Mouse (Mus musculus): ENCODE measurements around the gene Klk1b24. TPM values are rescaled to one million over a fixed set of nuclear protein-coding genes. Genes with fewer than 3 reads are reported as not detected.

The Klk1b24 gene
- polyA plus RNA-seq (2015; fragmentation: Illumina TruSeq; extraction: RNeasy Lipid Tissue Mini Kit (QIAGEN cat#74804); ENCODE audit: low read depth, low replicate concordance): not detected

GRCm38 (mm10) chr7:44187936-44188335 lies at the start of gene Klk1b24:
Gene Klk1b24 (plus strand): TSS chr7:44188236.

GRCm38 (mm10) chr7:44197891-44198290 lies 9.9 kb downstream of the Klk1b24 start, which contains the start of gene Klk1b3:
Gene Klk1b3 (plus strand): TSS chr7:44198191.

GRCm38 (mm10) chr7:44207135-44207534 lies 19.1 kb downstream of the Klk1b24 start, which contains the start of gene Klk1b4:
Gene Klk1b4 (plus strand): TSS chr7:44207435.

GRCm38 (mm10) chr7:44215645-44216044 lies 27.6 kb downstream of the Klk1b24 start, which contains the start of gene Klk1b5:
Gene Klk1b5 (plus strand): TSS chr7:44215945.

GRCm38 (mm10) chr7:44225076-44225475 lies 37.0 kb downstream of the Klk1b24 start, which contains the start of gene Klk1:
Gene Klk1 (plus strand): TSS chr7:44225360.

GRCm38 (mm10) chr7:44235909-44236308 lies 47.9 kb downstream of the Klk1b24 start, which contains the start of gene Gm36864:
Gene Gm36864 (plus strand): TSS chr7:44236177.

Other genes with a start within 250 kb of the Klk1b24 start
- gene Klk1b8, start 237.6 kb upstream of the Klk1b24 start, polyA plus RNA-seq (2015; fragmentation: Illumina TruSeq; extraction: RNeasy Lipid Tissue Mini Kit (QIAGEN cat#74804); ENCODE audit: low read depth, low replicate concordance): not detected
- gene Klk1b1, start 221.5 kb upstream of the Klk1b24 start, polyA plus RNA-seq (2015; fragmentation: Illumina TruSeq; extraction: RNeasy Lipid Tissue Mini Kit (QIAGEN cat#74804); ENCODE audit: low read depth, low replicate concordance): not detected
- gene Klk1b9, start 212.2 kb upstream of the Klk1b24 start, polyA plus RNA-seq (2015; fragmentation: Illumina TruSeq; extraction: RNeasy Lipid Tissue Mini Kit (QIAGEN cat#74804); ENCODE audit: low read depth, low replicate concordance): not detected
- gene Klk1b11, start 192.4 kb upstream of the Klk1b24 start, polyA plus RNA-seq (2015; fragmentation: Illumina TruSeq; extraction: RNeasy Lipid Tissue Mini Kit (QIAGEN cat#74804); ENCODE audit: low read depth, low replicate concordance): not detected
- not detected for gene Klk1b26, start 176.1 kb upstream of the Klk1b24 start, polyA plus RNA-seq (2015; fragmentation: Illumina TruSeq; extraction: RNeasy Lipid Tissue Mini Kit (QIAGEN cat#74804); ENCODE audit: low read depth, low replicate concordance)
- gene Klk1b27, start 135.9 kb upstream of the Klk1b24 start, polyA plus RNA-seq (2015; fragmentation: Illumina TruSeq; extraction: RNeasy Lipid Tissue Mini Kit (QIAGEN cat#74804); ENCODE audit: low read depth, low replicate concordance): not detected
- gene Klk1b21, start 85.9 kb upstream of the Klk1b24 start, polyA plus RNA-seq (2015; fragmentation: Illumina TruSeq; extraction: RNeasy Lipid Tissue Mini Kit (QIAGEN cat#74804); ENCODE audit: low read depth, low replicate concordance): not detected
- gene Klk1b22, start 75.6 kb upstream of the Klk1b24 start, polyA plus RNA-seq (2015; fragmentation: Illumina TruSeq; extraction: RNeasy Lipid Tissue Mini Kit (QIAGEN cat#74804); ENCODE audit: low read depth, low replicate concordance): not detected
- not detected for gene Klk1b16, start 51.5 kb upstream of the Klk1b24 start, polyA plus RNA-seq (2015; fragmentation: Illumina TruSeq; extraction: RNeasy Lipid Tissue Mini Kit (QIAGEN cat#74804); ENCODE audit: low read depth, low replicate concordance)
- not detected for gene Klk1b3, start 10.0 kb downstream of the Klk1b24 start, polyA plus RNA-seq (2015; fragmentation: Illumina TruSeq; extraction: RNeasy Lipid Tissue Mini Kit (QIAGEN cat#74804); ENCODE audit: low read depth, low replicate concordance)
- gene Klk1b4, start 19.2 kb downstream of the Klk1b24 start, polyA plus RNA-seq (2015; fragmentation: Illumina TruSeq; extraction: RNeasy Lipid Tissue Mini Kit (QIAGEN cat#74804); ENCODE audit: low read depth, low replicate concordance): not detected
- not detected for gene Klk1b5, start 27.7 kb downstream of the Klk1b24 start, polyA plus RNA-seq (2015; fragmentation: Illumina TruSeq; extraction: RNeasy Lipid Tissue Mini Kit (QIAGEN cat#74804); ENCODE audit: low read depth, low replicate concordance)
- not detected for gene Klk1, start 37.1 kb downstream of the Klk1b24 start, polyA plus RNA-seq (2015; fragmentation: Illumina TruSeq; extraction: RNeasy Lipid Tissue Mini Kit (QIAGEN cat#74804); ENCODE audit: low read depth, low replicate concordance)
- gene Gm36864, start 47.9 kb downstream of the Klk1b24 start, polyA plus RNA-seq (2015; fragmentation: Illumina TruSeq; extraction: RNeasy Lipid Tissue Mini Kit (QIAGEN cat#74804); ENCODE audit: low read depth, low replicate concordance): not detected
- gene 1700028J19Rik, start 58.5 kb downstream of the Klk1b24 start, polyA plus RNA-seq (2015; fragmentation: Illumina TruSeq; extraction: RNeasy Lipid Tissue Mini Kit (QIAGEN cat#74804); ENCODE audit: low read depth, low replicate concordance): 1.4 TPM
- 69.9 TPM for gene 2410002F23Rik, start 58.5 kb downstream of the Klk1b24 start, polyA plus RNA-seq (2015; fragmentation: Illumina TruSeq; extraction: RNeasy Lipid Tissue Mini Kit (QIAGEN cat#74804); ENCODE audit: low read depth, low replicate concordance)
- not detected for gene Acp4, start 69.1 kb downstream of the Klk1b24 start, polyA plus RNA-seq (2015; fragmentation: Illumina TruSeq; extraction: RNeasy Lipid Tissue Mini Kit (QIAGEN cat#74804); ENCODE audit: low read depth, low replicate concordance)
- gene Gm15517, start 73.2 kb downstream of the Klk1b24 start, polyA plus RNA-seq (2015; fragmentation: Illumina TruSeq; extraction: RNeasy Lipid Tissue Mini Kit (QIAGEN cat#74804); ENCODE audit: low read depth, low replicate concordance): not detected
- 3.5 TPM for gene Clec11a, start 118.7 kb downstream of the Klk1b24 start, polyA plus RNA-seq (2015; fragmentation: Illumina TruSeq; extraction: RNeasy Lipid Tissue Mini Kit (QIAGEN cat#74804); ENCODE audit: low read depth, low replicate concordance)
- gene Shank1, start 122.0 kb downstream of the Klk1b24 start, polyA plus RNA-seq (2015; fragmentation: Illumina TruSeq; extraction: RNeasy Lipid Tissue Mini Kit (QIAGEN cat#74804); ENCODE audit: low read depth, low replicate concordance): 128 TPM
- gene Syt3, start 195.9 kb downstream of the Klk1b24 start, polyA plus RNA-seq (2015; fragmentation: Illumina TruSeq; extraction: RNeasy Lipid Tissue Mini Kit (QIAGEN cat#74804); ENCODE audit: low read depth, low replicate concordance): 52.4 TPM
- gene 1700008O03Rik, start 197.6 kb downstream of the Klk1b24 start, polyA plus RNA-seq (2015; fragmentation: Illumina TruSeq; extraction: RNeasy Lipid Tissue Mini Kit (QIAGEN cat#74804); ENCODE audit: low read depth, low replicate concordance): 2.1 TPM
- gene Lrrc4b, start 240.8 kb downstream of the Klk1b24 start, polyA plus RNA-seq (2015; fragmentation: Illumina TruSeq; extraction: RNeasy Lipid Tissue Mini Kit (QIAGEN cat#74804); ENCODE audit: low read depth, low replicate concordance): 115 TPM